Mouse (Mus musculus): Measurements from ENCODE around the gene Ism2.

- no peak for TF ChIP-seq CTCF (IDR thresholded peaks at IDR 0.05; ENCODE audit: low read depth, low read length)
- TF ChIP-seq POLR2A (IDR thresholded peaks at IDR 0.05; ENCODE audit: insufficient read depth, low read length) = no peak
- TF ChIP-seq EP300 (IDR thresholded peaks at IDR 0.05; ENCODE audit: insufficient read depth, low read depth, low read length) = no peak
Observed at GRCm38 (mm10) chr12:87250161-87250560, 49.3 kb downstream of the Ism2 start.

Measured in ES-Bruce4 (cell line).